In genomic region chr13:23368583-23369420, GRCm38 (mm10) we compare ENCODE assay signal across 8 mouse cellular contexts. TPM values are rescaled to one million over a fixed set of nuclear protein-coding genes. Genes with fewer than 3 reads are reported as not detected.
A peak's percentile ranks its signal among the peaks of the same experiment; 100 is the strongest.
DNase-seq lines count a peak whose midpoint lies in the region; ATAC-seq lines count a peak whose summit lies in the region.

Zfp322a (minus strand) TSS chr13:23369208.

- peak; percentile 94 to 96 for DNase-seq in B cell, adult 2 months
- peak; percentile 99 for DNase-seq in brain, adult 2 months (ENCODE audit: low read depth, low spot score)
- DNase-seq in heart, embryonic 10.5 days (ENCODE audit: low spot score) = peak; percentile 99
- peak; percentile 98 for DNase-seq in liver
- DNase-seq in spleen, postnatal 4 days (ENCODE audit: low spot score in 2 of 2) = peak; percentile 96 to 97

- peaks cover 19% of the 10 kb centered on the region for H3K4me1 ChIP-seq in heart, embryonic 10.5 days
- H3K4me1 ChIP-seq in kidney, embryonic 15.5 days = peaks cover 25% of the 10 kb centered on the region

- H3K4me3 ChIP-seq in heart, embryonic 10.5 days = peak within 1 kb of the TSS; percentile 80
- peak within 1 kb of the TSS; percentile 81 for H3K4me3 ChIP-seq in kidney, embryonic 15.5 days (replicated peaks)

- peak within 1 kb of the TSS; percentile 96 for H3K27ac ChIP-seq in heart, embryonic 10.5 days
- peak within 1 kb of the TSS; percentile 98 for H3K27ac ChIP-seq in kidney, embryonic 15.5 days

- peaks cover 12% of the 10 kb centered on the region for H3K36me3 ChIP-seq in heart, embryonic 10.5 days
- H3K36me3 ChIP-seq in kidney, embryonic 15.5 days = peaks cover 30% of the 10 kb centered on the region

- peak within 1 kb of the TSS; percentile 78 for H3K9ac ChIP-seq in kidney, embryonic 15.5 days

- under 1% methylated on average over 55 of the region's 55 CpGs for WGBS in heart, embryonic 10.5 days
- WGBS in kidney, embryonic 15.5 days = under 1% methylated on average over 55 of the region's 55 CpGs

- no peaks in the 10 kb centered on the region for H3K27me3 ChIP-seq in heart, embryonic 10.5 days (ENCODE audit: insufficient read depth, poor library complexity, severe bottlenecking)
- no peaks in the 10 kb centered on the region for H3K27me3 ChIP-seq in kidney, embryonic 15.5 days

- ATAC-seq in erythroblast, adult 5-6 weeks (replicated peaks; ENCODE audit: low FRiP score, poor library complexity, severe bottlenecking) = peak; percentile 99
- ATAC-seq in kidney, embryonic 15.5 days (replicated peaks; ENCODE audit: low FRiP score) = peak; percentile 100
- ATAC-seq in monocyte, adult 5-6 weeks (replicated peaks; ENCODE audit: insufficient number of reproducible peaks, low FRiP score, low TSS enrichment, poor library complexity, severe bottlenecking) = peak; percentile 99

- no peaks in the 10 kb centered on the region for H3K9me3 ChIP-seq in heart, embryonic 10.5 days
- no peaks in the 10 kb centered on the region for H3K9me3 ChIP-seq in kidney, embryonic 15.5 days (replicated peaks)

- peak within 1 kb of the TSS; percentile 72 for H3K4me2 ChIP-seq in kidney, embryonic 15.5 days

RNA-seq across cellular contexts. Expression of gene Zfp322a, which starts in this region (rescaled TPM):
- 10.4 and 10.8 TPM in 2 replicates for total RNA-seq in erythroblast, adult 5-6 weeks (2015; ENCODE audit: low replicate concordance)
- total RNA-seq in erythroblast, adult 5-6 weeks (2017; ENCODE audit: low replicate concordance) = 10.9 and 11.2 TPM in 2 replicates
- polyA plus RNA-seq in heart, embryonic 10.5 days (2016; fragmentation: Nextera tagmentation; extraction: Ambion mirVana) = 39.0 and 42.2 TPM in 2 replicates
- 48.8 and 48.9 TPM in 2 replicates for polyA plus RNA-seq in kidney, embryonic 15.5 days (2015; fragmentation: Nextera tagmentation; extraction: Ambion mirVana)
- total RNA-seq in monocyte, adult 5-6 weeks (2017) = 27.6 to 70.6 TPM (median 42.7 TPM) in 3 replicates

Comparison
In these comparisons a context has a peak if more than half of its experiments do, and no peak if none do; other contexts are left out.
1. Peak in every context shown above with its lines: DNase-seq, ATAC-seq, H3K4me3 ChIP-seq and H3K27ac ChIP-seq.